ENCODE assay signal across 24 mouse cellular contexts in the genomic region with DNA sequence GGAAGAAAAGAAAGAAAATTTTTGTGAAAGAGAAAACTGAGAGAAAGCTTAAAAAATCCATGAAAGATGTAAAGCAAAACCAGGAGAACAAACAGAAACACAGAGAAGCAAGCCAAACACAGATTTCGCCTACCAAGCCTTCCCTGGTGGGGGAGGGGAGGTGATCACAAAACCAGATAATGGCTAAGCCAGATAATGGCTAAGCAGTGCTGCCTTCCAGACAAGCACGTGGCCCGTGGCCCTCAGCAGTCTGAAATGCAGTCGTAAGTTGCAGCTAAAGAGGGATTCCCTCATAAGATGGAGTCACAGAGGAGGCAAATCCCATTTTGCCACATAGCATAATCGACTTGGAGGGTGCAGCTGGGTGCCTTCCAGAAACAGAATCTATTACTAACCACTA.
A peak's percentile ranks its signal among the peaks of the same experiment; 100 is the strongest.
DNase-seq lines count a peak whose midpoint lies in the region; ATAC-seq and TF ChIP-seq lines count a peak whose summit lies in the region.
"Had no signal": no experiment of that assay in that cellular context is flagged by ENCODE, and none has a peak within 500 bp of the region (broad histone marks: within the 10 kb centered on the region; RNA-seq: fewer than 3 reads in every experiment).

No protein-coding gene starts in this region.

- no peak overlapping the region for H3K4me2 ChIP-seq in forebrain, embryonic 11.5 days (ENCODE audit: low read depth, low read length, severe bottlenecking)
- no peak overlapping the region for H3K4me2 ChIP-seq in forebrain, postnatal 0 days (ENCODE audit: low read depth)
- no peak overlapping the region for H3K4me2 ChIP-seq in midbrain, embryonic 11.5 days
- no peak overlapping the region for H3K4me2 ChIP-seq in midbrain, postnatal 0 days (ENCODE audit: low read depth, low read length, poor library complexity, severe bottlenecking)
- no peak overlapping the region for H3K4me2 ChIP-seq in midbrain, embryonic 14.5 days (ENCODE audit: low read length)
- H3K4me2 ChIP-seq: heart, embryonic 13.5 days had no signal

- no peak for TF ChIP-seq POLR2A in brain, embryonic 14.5 days (IDR thresholded peaks at IDR 0.05; ENCODE audit: borderline replicate concordance, extremely low read depth, insufficient read depth, insufficient read length, poor library complexity, severe bottlenecking)

- DNase-seq in forebrain, embryonic 11.5 days (ENCODE audit: low spot score), result no peak
- DNase-seq in forebrain, postnatal 0 days, result no peak
- DNase-seq in midbrain, embryonic 11.5 days (ENCODE audit: low spot score, missing footprints), result peak; percentile 68
- no peak for DNase-seq in midbrain, postnatal 0 days (ENCODE audit: low spot score)
- DNase-seq in brain, embryonic 14.5 days (ENCODE audit: low read depth), result peak; percentile 40
- DNase-seq in midbrain, embryonic 14.5 days, result peak; percentile 36
- no peak for DNase-seq in cerebellum, adult 9-10 months
- DNase-seq: adrenal gland, postnatal 25 days; cerebellum, adult 11-12 months; cerebellum, postnatal 36 days; gastrocnemius, postnatal 10 days; heart, adult 11 months; heart, postnatal 36 days; kidney, adult 8-10 months; kidney, postnatal 14 days; layer of hippocampus, postnatal 36 days; left cerebral cortex, postnatal 4 days; lung, adult 18-20 months; lung, postnatal 14 days; right cerebral cortex, adult 18-20 months had no signal

- H3K9me3 ChIP-seq in forebrain, embryonic 11.5 days (ENCODE audit: control insufficient read depth, low read length), result no peaks in the 10 kb centered on the region
- H3K9me3 ChIP-seq in forebrain, postnatal 0 days (ENCODE audit: low read length), result no peaks in the 10 kb centered on the region
- H3K9me3 ChIP-seq in midbrain, embryonic 11.5 days (ENCODE audit: control insufficient read depth, low read length), result no peaks in the 10 kb centered on the region
- H3K9me3 ChIP-seq in midbrain, postnatal 0 days (ENCODE audit: low read length), result no peaks in the 10 kb centered on the region
- no peaks in the 10 kb centered on the region for H3K9me3 ChIP-seq in midbrain, embryonic 14.5 days (ENCODE audit: control insufficient read depth, low read length)
- H3K9me3 ChIP-seq: heart, embryonic 13.5 days had no signal

- H3K4me3 ChIP-seq in forebrain, embryonic 11.5 days (ENCODE audit: low read depth, low read length), result no peak overlapping the region
- H3K4me3 ChIP-seq in forebrain, postnatal 0 days (ENCODE audit: low read depth, low read length), result no peak overlapping the region
- no peak overlapping the region for H3K4me3 ChIP-seq in midbrain, embryonic 11.5 days (ENCODE audit: low read depth, low read length)
- no peak overlapping the region for H3K4me3 ChIP-seq in midbrain, postnatal 0 days (ENCODE audit: low read depth, low read length)
- no peak overlapping the region for H3K4me3 ChIP-seq in midbrain, embryonic 14.5 days (replicated peaks; ENCODE audit: low read depth, low read length)
- H3K4me3 ChIP-seq: heart, embryonic 13.5 days; layer of hippocampus, adult 2 months had no signal

- H3K4me1 ChIP-seq in forebrain, embryonic 11.5 days (replicated peaks; ENCODE audit: control insufficient read depth, insufficient read depth, low read length), result no peaks in the 10 kb centered on the region; the same call in 1 of the 2 replicates
- H3K4me1 ChIP-seq in forebrain, postnatal 0 days (ENCODE audit: insufficient read depth), result no peaks in the 10 kb centered on the region
- peaks cover 3% of the 10 kb centered on the region; the same call in 1 of the 2 replicates for H3K4me1 ChIP-seq in midbrain, embryonic 11.5 days (ENCODE audit: control insufficient read depth, insufficient read depth, low read length)
- no peaks in the 10 kb centered on the region for H3K4me1 ChIP-seq in midbrain, postnatal 0 days (ENCODE audit: insufficient read depth, low read length)
- H3K4me1 ChIP-seq in midbrain, embryonic 14.5 days (ENCODE audit: control insufficient read depth, insufficient read depth, low read length), result no peaks in the 10 kb centered on the region

- TF ChIP-seq CTCF in forebrain, postnatal 0 days (IDR thresholded peaks at IDR 0.05; ENCODE audit: low read depth), result no peak
- no peak for TF ChIP-seq CTCF in midbrain, postnatal 0 days (IDR thresholded peaks at IDR 0.05)
- no peak for TF ChIP-seq CTCF in brain, embryonic 14.5 days (IDR thresholded peaks at IDR 0.05; ENCODE audit: borderline replicate concordance, extremely low read depth, insufficient read depth, insufficient read length)

- no peaks in the 10 kb centered on the region for H3K27me3 ChIP-seq in forebrain, embryonic 11.5 days (ENCODE audit: control insufficient read depth, insufficient read depth, low read length)
- H3K27me3 ChIP-seq in forebrain, postnatal 0 days (ENCODE audit: insufficient read depth, low read length), result no peaks in the 10 kb centered on the region
- H3K27me3 ChIP-seq in midbrain, embryonic 11.5 days (ENCODE audit: control insufficient read depth, insufficient read depth, low read length), result no peaks in the 10 kb centered on the region
- H3K27me3 ChIP-seq in midbrain, postnatal 0 days (ENCODE audit: insufficient read depth, low read length), result no peaks in the 10 kb centered on the region
- H3K27me3 ChIP-seq in midbrain, embryonic 14.5 days (ENCODE audit: control insufficient read depth, insufficient read depth, low read length), result no peaks in the 10 kb centered on the region
- H3K27me3 ChIP-seq: CH12.LX; heart, embryonic 13.5 days had no signal

- H3K36me3 ChIP-seq in forebrain, embryonic 11.5 days (ENCODE audit: control insufficient read depth, insufficient read depth, low read length), result no peaks in the 10 kb centered on the region
- H3K36me3 ChIP-seq in forebrain, postnatal 0 days (ENCODE audit: insufficient read depth), result no peaks in the 10 kb centered on the region
- no peaks in the 10 kb centered on the region for H3K36me3 ChIP-seq in midbrain, embryonic 11.5 days (ENCODE audit: control insufficient read depth, insufficient read depth, low read length)
- H3K36me3 ChIP-seq in midbrain, postnatal 0 days (ENCODE audit: insufficient read depth, low read length), result no peaks in the 10 kb centered on the region
- no peaks in the 10 kb centered on the region for H3K36me3 ChIP-seq in midbrain, embryonic 14.5 days (ENCODE audit: control insufficient read depth, insufficient read depth, low read length)
- H3K36me3 ChIP-seq: heart, embryonic 13.5 days had no signal

- H3K27ac ChIP-seq in forebrain, embryonic 11.5 days (ENCODE audit: low read depth, low read length), result no peak overlapping the region
- H3K27ac ChIP-seq in forebrain, postnatal 0 days (ENCODE audit: low read depth, low read length), result no peak overlapping the region
- H3K27ac ChIP-seq in midbrain, embryonic 11.5 days (ENCODE audit: low read depth, low read length), result no peak overlapping the region
- no peak overlapping the region for H3K27ac ChIP-seq in midbrain, postnatal 0 days (ENCODE audit: low read depth, low read length)
- no peak overlapping the region for H3K27ac ChIP-seq in midbrain, embryonic 14.5 days (replicated peaks; ENCODE audit: low read depth, low read length)
- H3K27ac ChIP-seq: heart, embryonic 13.5 days; layer of hippocampus, adult 2 months had no signal

- ATAC-seq in forebrain, embryonic 11.5 days (replicated peaks; ENCODE audit: low FRiP score), result 0 out of 2 replicates have a peak, but pooled peaks have one; percentile 60
- no peak for ATAC-seq in forebrain, postnatal 0 days
- peak; percentile 70 for ATAC-seq in midbrain, embryonic 11.5 days (ENCODE audit: low FRiP score)
- no peak for ATAC-seq in midbrain, postnatal 0 days (ENCODE audit: low FRiP score)
- no peak for ATAC-seq in midbrain, embryonic 14.5 days (ENCODE audit: low FRiP score, low TSS enrichment)
- ATAC-seq in erythroblast, adult 5-6 weeks (replicated peaks; ENCODE audit: low FRiP score, poor library complexity, severe bottlenecking), result no peak

- WGBS in forebrain, embryonic 11.5 days, result 29% methylated on average over 5 of the region's 5 CpGs
- 38% methylated on average over 5 of the region's 5 CpGs for WGBS in forebrain, postnatal 0 days
- WGBS in midbrain, embryonic 11.5 days, result 34% methylated on average over 5 of the region's 5 CpGs
- WGBS in midbrain, postnatal 0 days, result 33% methylated on average over 5 of the region's 5 CpGs
- 35% methylated on average over 5 of the region's 5 CpGs for WGBS in midbrain, embryonic 14.5 days

- H3K9ac ChIP-seq in forebrain, embryonic 11.5 days (ENCODE audit: low read length), result no peak overlapping the region
- H3K9ac ChIP-seq in forebrain, postnatal 0 days, result no peak overlapping the region
- H3K9ac ChIP-seq in midbrain, embryonic 11.5 days (ENCODE audit: low read length), result no peak overlapping the region
- H3K9ac ChIP-seq in midbrain, postnatal 0 days (replicated peaks; ENCODE audit: low read length, poor library complexity, severe bottlenecking), result no peak overlapping the region
- H3K9ac ChIP-seq in midbrain, embryonic 14.5 days (replicated peaks; ENCODE audit: low read length), result no peak overlapping the region
- H3K9ac ChIP-seq: heart, embryonic 13.5 days had no signal

Comparison
In these comparisons a context has a peak if more than half of its experiments do, and no peak if none do; other contexts are left out.
1. ATAC-seq: peak in forebrain, embryonic 11.5 days (single experiment) and midbrain, embryonic 11.5 days (single experiment); none in forebrain, postnatal 0 days (single experiment), midbrain, postnatal 0 days (single experiment), midbrain, embryonic 14.5 days (single experiment) and erythroblast, adult 5-6 weeks (single experiment).
2. DNase-seq: peak in midbrain, embryonic 11.5 days (single experiment), brain, embryonic 14.5 days (single experiment) and midbrain, embryonic 14.5 days (single experiment); none in forebrain, embryonic 11.5 days (single experiment), forebrain, postnatal 0 days (single experiment), midbrain, postnatal 0 days (single experiment) and cerebellum, adult 9-10 months (single experiment).